Mouse (Mus musculus) G1E (cell line): ENCODE measurements around the gene Gm8122. TPM values are rescaled to one million over a fixed set of nuclear protein-coding genes. Genes with fewer than 3 reads are reported as not detected.
"Not testable (repeated sequence)": the region's sequence is repeated elsewhere in the genome, so short reads cannot be mapped to it uniquely, and the experiment has no call there.

Source experiments
- ATAC-seq: 2 replicates; pipeline ENCODE4 v1.8.0; 2016; ENCODE audit warnings: mild to moderate bottlenecking; ENCODE audit not compliant: insufficient number of reproducible peaks, poor library complexity, low FRiP score, severe bottlenecking; ENCODE audit errors: extremely low read depth
- DNase-seq: peaks from one replicate; pipeline ENCODE4 v3.0.0; 2012; ENCODE audit warnings: low spot score
- H3K27me3 ChIP-seq: 2 replicates; pipeline ENCODE4 v1.6.1; 2012; ENCODE audit warnings: mild to moderate bottlenecking, low read length, inconsistent platforms; ENCODE audit not compliant: insufficient read depth
- H3K36me3 ChIP-seq: replicated peaks from 2 replicates; pipeline ENCODE3; 2012; ENCODE audit warnings: mild to moderate bottlenecking, inconsistent platforms
- H3K4me1 ChIP-seq: 2 replicates; pipeline ENCODE4 v1.6.1; 2012; ENCODE audit warnings: low read depth, low read length, inconsistent platforms, mixed read lengths; ENCODE audit not compliant: insufficient read depth
- H3K4me3 ChIP-seq: 2 replicates; pipeline ENCODE4 v1.5.1; 2012; ENCODE audit warnings: low read depth, mild to moderate bottlenecking, inconsistent platforms, low read length, moderate library complexity, mixed read lengths
- H3K9me3 ChIP-seq: replicated peaks from 2 replicates; pipeline ENCODE4 v1.6.1; 2012; ENCODE audit warnings: inconsistent platforms
- polyA plus RNA-seq: library from polyadenylated mRNA; stranded (reverse); fragments of >175 nt; gene quantifications from 2 replicates; pipeline ENCODE4 v1.2.3, GENCODE M21; 2012
- total RNA-seq, 2 experiments: library from RNA; stranded (forward) in 1 of 2; stranded (reverse) in 1 of 2; fragments of 200-1000 nt in 1 of 2; fragments of >200 nt in 1 of 2; fragmentation: Nextera tagmentation in 1 of 2; gene quantifications; 2 replicates each; pipeline ENCODE4 v1.2.3; 2014 to 2017

The Gm8122 gene
- total RNA-seq (2014; fragmentation: Nextera tagmentation) (not detected in 2 replicates), total RNA-seq (2017) (not detected in 2 replicates), polyA plus RNA-seq (not detected in 2 replicates)

GRCm38 (mm10) chr14:43235204-43235603 lies at the start of gene Gm8122:
Gm8122 (minus strand) TSS chr14:43235304.
- H3K27me3 ChIP-seq, DNase-seq, H3K4me3 ChIP-seq, H3K36me3 ChIP-seq, ATAC-seq, H3K9me3 ChIP-seq, H3K4me1 ChIP-seq: not testable (repeated sequence)

- not testable (repeated sequence) for DNase-seq, H3K4me1 ChIP-seq, H3K4me3 ChIP-seq, ATAC-seq, H3K36me3 ChIP-seq, H3K27me3 ChIP-seq, H3K9me3 ChIP-seq
Measured at GRCm38 (mm10) chr14:43278681-43279080, 43.6 kb upstream of the Gm8122 start.

- H3K9me3 ChIP-seq, ATAC-seq, DNase-seq, H3K4me3 ChIP-seq, H3K27me3 ChIP-seq, H3K4me1 ChIP-seq, H3K36me3 ChIP-seq: not testable (repeated sequence)
Measured at GRCm38 (mm10) chr14:43278146-43278545, 43.0 kb upstream of the Gm8122 start.

- not testable (repeated sequence) for H3K9me3 ChIP-seq, DNase-seq, H3K36me3 ChIP-seq, H3K27me3 ChIP-seq, H3K4me1 ChIP-seq, ATAC-seq, H3K4me3 ChIP-seq
Measured at GRCm38 (mm10) chr14:43277468-43277867, 42.4 kb upstream of the Gm8122 start.

GRCm38 (mm10) chr14:43275752-43276151 lies 40.6 kb upstream of the Gm8122 start:
- H3K36me3 ChIP-seq, DNase-seq, H3K4me1 ChIP-seq, H3K4me3 ChIP-seq, ATAC-seq, H3K9me3 ChIP-seq, H3K27me3 ChIP-seq: not testable (repeated sequence)

- not testable (repeated sequence) for H3K27me3 ChIP-seq, DNase-seq, H3K4me3 ChIP-seq, ATAC-seq, H3K9me3 ChIP-seq, H3K36me3 ChIP-seq, H3K4me1 ChIP-seq
Measured at GRCm38 (mm10) chr14:43274986-43275511, 39.9 kb upstream of the Gm8122 start, which contains the start of gene Gm9732. Gm9732 (plus strand) TSS chr14:43275036.

GRCm38 (mm10) chr14:43273161-43273560 lies 38.1 kb upstream of the Gm8122 start:
- not testable (repeated sequence) for ATAC-seq, H3K27me3 ChIP-seq

GRCm38 (mm10) chr14:43269211-43269610 lies 34.1 kb upstream of the Gm8122 start:
- not testable (repeated sequence) for H3K4me3 ChIP-seq, H3K4me1 ChIP-seq, H3K36me3 ChIP-seq, H3K9me3 ChIP-seq, H3K27me3 ChIP-seq, DNase-seq, ATAC-seq

More at GRCm38 (mm10) chr14:43273161-43273560, 38.1 kb upstream of the Gm8122 start:
- not testable (repeated sequence) for H3K4me3 ChIP-seq, H3K4me1 ChIP-seq, H3K9me3 ChIP-seq, H3K36me3 ChIP-seq, DNase-seq

- ATAC-seq, DNase-seq, H3K27me3 ChIP-seq, H3K4me1 ChIP-seq, H3K36me3 ChIP-seq, H3K4me3 ChIP-seq, H3K9me3 ChIP-seq: not testable (repeated sequence)
Measured at GRCm38 (mm10) chr14:43268521-43269084, 33.5 kb upstream of the Gm8122 start.

- not testable (repeated sequence) for H3K36me3 ChIP-seq, H3K4me1 ChIP-seq, ATAC-seq
Measured at GRCm38 (mm10) chr14:43263421-43263820, 28.3 kb upstream of the Gm8122 start.

GRCm38 (mm10) chr14:43258349-43258748 lies 23.2 kb upstream of the Gm8122 start, which contains the start of gene Gm8126:
Gm8126 (plus strand) TSS chr14:43258649.
- not testable (repeated sequence) for DNase-seq, ATAC-seq, H3K9me3 ChIP-seq, H3K4me1 ChIP-seq, H3K4me3 ChIP-seq, H3K27me3 ChIP-seq, H3K36me3 ChIP-seq

More at GRCm38 (mm10) chr14:43263421-43263820, 28.3 kb upstream of the Gm8122 start:
- not testable (repeated sequence) for H3K9me3 ChIP-seq, DNase-seq, H3K27me3 ChIP-seq, H3K4me3 ChIP-seq

GRCm38 (mm10) chr14:43256511-43256910 lies 21.4 kb upstream of the Gm8122 start:
- not testable (repeated sequence) for H3K9me3 ChIP-seq, H3K27me3 ChIP-seq, H3K4me3 ChIP-seq, H3K36me3 ChIP-seq, H3K4me1 ChIP-seq, DNase-seq, ATAC-seq
